Mouse (Mus musculus) hindbrain, embryonic 14.5 days (tissue): ENCODE results near the gene Cldn4. TPM values are rescaled to one million over a fixed set of nuclear protein-coding genes. Genes with fewer than 3 reads are reported as not detected.

ENCODE experiments used
- ATAC-seq: fragments of 200-750 bp; cut with Nextera tagmentation; 2 replicates; pipeline ENCODE4 v1.8.0; 2017; ENCODE audit warnings: moderate number of reproducible peaks, mild to moderate bottlenecking, moderate TSS enrichment, moderate library complexity; ENCODE audit not compliant: low FRiP score
- DNase-seq: peaks from one replicate; pipeline ENCODE4 v3.0.0-alpha.2; 2015; ENCODE audit warnings: low spot score
- H3K27ac ChIP-seq: fragments of 300-500 bp; sonication (generic); 2 replicates; pipeline ENCODE4 v1.5.1; 2014; ENCODE audit warnings: mild to moderate bottlenecking, moderate library complexity
- H3K27me3 ChIP-seq: fragments of 300-500 bp; sonication (generic); 2 replicates; pipeline ENCODE4 v1.6.1; 2014; ENCODE audit warnings: mild to moderate bottlenecking, low read length, mixed read lengths; ENCODE audit not compliant: control insufficient read depth, insufficient read depth
- H3K36me3 ChIP-seq: fragments of 300-500 bp; sonication (generic); replicated peaks from 2 replicates; pipeline ENCODE4 v1.6.1; 2014; ENCODE audit not compliant: control insufficient read depth, insufficient read depth
- H3K4me1 ChIP-seq: fragments of 300-500 bp; sonication (generic); replicated peaks from 2 replicates; pipeline ENCODE4 v1.6.1; 2014; ENCODE audit warnings: antibody characterized with exemption, low read length, mixed read lengths; ENCODE audit not compliant: control insufficient read depth, insufficient read depth
- H3K4me2 ChIP-seq: fragments of 300-500 bp; sonication (generic); replicated peaks from 2 replicates; pipeline ENCODE4 v1.6.1; 2014; ENCODE audit warnings: mild to moderate bottlenecking, moderate library complexity
- H3K4me3 ChIP-seq: fragments of 300-500 bp; sonication (generic); replicated peaks from 2 replicates; pipeline ENCODE4 v1.5.1; 2014; ENCODE audit warnings: mild to moderate bottlenecking, low read length
- H3K9ac ChIP-seq: fragments of 300-500 bp; sonication (generic); 2 replicates; pipeline ENCODE4 v1.6.1; 2014
- H3K9me3 ChIP-seq: fragments of 300-500 bp; sonication (generic); 2 replicates; pipeline ENCODE4 v1.6.1; 2016; ENCODE audit warnings: low read length; ENCODE audit not compliant: control insufficient read depth
- WGBS: fragments of 180-500 bp; shearing (Covaris S2); extraction: QIAGEN DNeasy Blood & Tissue Kit; methylation state at CpG from one replicate; pipeline ENCODE4 v1.1.7; 2014; 5-methylcytosine and 5-hydroxymethylcytosine counted together
- polyA plus RNA-seq: library from polyadenylated mRNA; unstranded; fragments of >200 nt; fragmentation: Nextera tagmentation; extraction: Ambion mirVana; gene quantifications from 2 replicates; pipeline ENCODE4 v1.2.1, GENCODE M21; 2014

Gene Cldn4
- not detected in 2 replicates for polyA plus RNA-seq

DNA sequence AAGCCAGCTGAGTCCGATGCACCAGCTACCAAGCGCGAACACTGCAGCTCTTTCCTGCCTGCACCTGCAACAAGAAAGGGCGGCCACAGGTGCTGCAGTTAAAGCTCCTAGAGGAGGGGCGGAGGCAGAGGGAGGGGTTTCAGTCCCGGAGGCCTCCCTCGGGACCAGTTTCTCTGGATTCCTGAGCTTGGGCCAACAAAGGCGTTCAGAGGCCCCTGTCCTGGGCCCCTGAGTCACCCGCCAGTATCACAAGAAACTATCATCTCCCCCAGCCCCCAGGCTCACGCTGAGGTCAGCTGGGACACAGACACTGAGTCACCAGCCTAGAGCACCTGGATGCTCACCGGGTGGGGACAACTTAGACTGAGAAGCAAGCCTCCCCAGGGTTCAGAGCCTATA lies at the start of gene Cldn4:
TSS of gene Cldn4 (minus strand) at position 78 of the 399 bp plus-strand sequence.
- 0 out of 2 replicates have a peak within 1 kb of the TSS, but pooled peaks have one; percentile 0 for H3K4me2 ChIP-seq
- H3K9me3 ChIP-seq: no peaks in the 10 kb centered on the region
- H3K4me1 ChIP-seq: no peaks in the 10 kb centered on the region
- DNase-seq (no peak), ATAC-seq (no peak)
- 16% methylated on average over 11 of the region's 11 CpGs for WGBS
- peaks cover 25% of the 10 kb centered on the region for H3K27me3 ChIP-seq
- H3K4me3 ChIP-seq: no peak within 1 kb of the TSS
- H3K27ac ChIP-seq: no peak within 1 kb of the TSS
- H3K9ac ChIP-seq: no peak within 1 kb of the TSS
- H3K36me3 ChIP-seq: no peaks in the 10 kb centered on the region

DNA sequence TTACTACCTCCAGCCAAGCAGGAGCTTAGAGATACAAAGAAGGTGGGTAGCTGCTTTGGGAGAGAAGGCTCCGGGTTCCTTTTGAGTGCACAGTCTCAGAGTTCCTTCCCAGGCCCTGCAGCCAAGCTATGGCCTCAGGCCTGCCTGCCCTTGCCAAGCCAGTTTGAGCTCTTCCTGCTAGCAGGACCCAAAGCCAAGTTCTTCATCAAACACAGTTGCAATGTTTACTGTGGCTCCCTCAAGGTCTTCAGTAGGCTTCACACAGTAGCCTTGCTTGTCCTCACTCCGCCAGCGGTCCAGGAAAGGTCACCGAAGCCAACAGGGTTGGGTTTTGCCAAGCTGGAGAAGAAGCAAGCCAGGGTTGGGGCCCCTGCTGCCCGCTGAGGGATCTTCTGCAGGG lies 45.8 kb upstream of the Cldn4 start:
- Histone ChIP-seq H3K27ac (no peak overlapping the region), H3K4me2 (no peak overlapping the region), H3K4me1 (no peaks in the 10 kb centered on the region), H3K36me3 (no peaks in the 10 kb centered on the region), H3K9me3 (no peaks in the 10 kb centered on the region), H3K4me3 (no peak overlapping the region), H3K9ac (no peak overlapping the region), H3K27me3 (peaks cover 22% of the 10 kb centered on the region)
- DNase-seq (no peak), ATAC-seq (no peak)
- WGBS: 93% methylated on average over 5 of the region's 5 CpGs

DNA sequence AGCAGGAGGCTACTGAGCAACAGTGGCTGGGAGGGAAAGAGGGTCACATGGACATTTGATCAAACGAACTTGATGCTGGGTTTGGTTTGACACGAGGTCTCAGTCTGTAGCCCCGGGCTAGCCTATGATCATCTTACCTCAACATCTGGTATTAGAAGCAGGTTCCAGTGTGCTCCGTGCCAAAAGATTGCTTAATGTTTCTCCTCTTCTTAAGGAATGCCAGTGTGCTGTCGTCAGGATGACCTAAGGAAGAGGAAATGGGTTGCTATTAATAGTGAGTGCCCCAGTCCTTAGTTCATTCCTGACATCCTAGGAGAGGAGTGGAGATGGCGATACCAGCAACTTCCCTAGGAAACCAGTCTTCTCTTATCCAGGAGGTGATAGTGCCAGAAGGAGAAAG lies 43.0 kb upstream of the Cldn4 start:
- H3K9me3 ChIP-seq: no peaks in the 10 kb centered on the region
- no peak for ATAC-seq
- DNase-seq: no peak
- no peak overlapping the region for H3K4me2 ChIP-seq
- no peak overlapping the region for H3K4me3 ChIP-seq
- H3K36me3 ChIP-seq: no peaks in the 10 kb centered on the region
- WGBS: 71% methylated on average over 6 of the region's 6 CpGs
- no peak overlapping the region for H3K27ac ChIP-seq
- no peak overlapping the region for H3K9ac ChIP-seq
- H3K27me3 ChIP-seq: peaks cover 50% of the 10 kb centered on the region
- peaks cover 14% of the 10 kb centered on the region; the same call in 1 of the 2 replicates for H3K4me1 ChIP-seq

DNA sequence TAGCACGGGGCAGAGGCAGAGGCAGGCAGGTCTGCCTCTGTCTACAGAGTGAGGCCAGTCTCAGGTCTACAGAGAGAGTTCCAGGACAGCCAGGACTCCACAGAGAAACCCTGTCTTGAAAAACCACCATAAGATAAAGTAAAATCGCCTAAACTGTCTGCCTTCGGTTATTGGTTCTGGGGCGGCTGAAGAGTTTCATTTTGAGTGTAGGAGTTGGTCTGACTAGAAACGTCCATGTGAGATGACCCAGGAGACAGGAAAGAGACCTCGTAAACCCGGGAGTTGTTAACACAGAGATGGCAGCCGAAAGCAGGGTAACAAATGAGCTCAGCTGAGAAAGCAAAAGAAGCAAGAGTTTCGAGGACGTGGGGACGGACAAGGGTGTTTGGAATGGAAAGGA lies 42.4 kb upstream of the Cldn4 start:
- Histone ChIP-seq H3K4me3 (no peak overlapping the region), H3K27ac (no peak overlapping the region), H3K9ac (no peak overlapping the region), H3K9me3 (no peaks in the 10 kb centered on the region), H3K4me1 (peaks cover 14% of the 10 kb centered on the region; the same call in 1 of the 2 replicates), H3K4me2 (no peak overlapping the region), H3K27me3 (peaks cover 53% of the 10 kb centered on the region), H3K36me3 (no peaks in the 10 kb centered on the region)
- ATAC-seq: no peak
- DNase-seq: no peak
- WGBS: 75% methylated on average over 11 of the region's 11 CpGs

DNA sequence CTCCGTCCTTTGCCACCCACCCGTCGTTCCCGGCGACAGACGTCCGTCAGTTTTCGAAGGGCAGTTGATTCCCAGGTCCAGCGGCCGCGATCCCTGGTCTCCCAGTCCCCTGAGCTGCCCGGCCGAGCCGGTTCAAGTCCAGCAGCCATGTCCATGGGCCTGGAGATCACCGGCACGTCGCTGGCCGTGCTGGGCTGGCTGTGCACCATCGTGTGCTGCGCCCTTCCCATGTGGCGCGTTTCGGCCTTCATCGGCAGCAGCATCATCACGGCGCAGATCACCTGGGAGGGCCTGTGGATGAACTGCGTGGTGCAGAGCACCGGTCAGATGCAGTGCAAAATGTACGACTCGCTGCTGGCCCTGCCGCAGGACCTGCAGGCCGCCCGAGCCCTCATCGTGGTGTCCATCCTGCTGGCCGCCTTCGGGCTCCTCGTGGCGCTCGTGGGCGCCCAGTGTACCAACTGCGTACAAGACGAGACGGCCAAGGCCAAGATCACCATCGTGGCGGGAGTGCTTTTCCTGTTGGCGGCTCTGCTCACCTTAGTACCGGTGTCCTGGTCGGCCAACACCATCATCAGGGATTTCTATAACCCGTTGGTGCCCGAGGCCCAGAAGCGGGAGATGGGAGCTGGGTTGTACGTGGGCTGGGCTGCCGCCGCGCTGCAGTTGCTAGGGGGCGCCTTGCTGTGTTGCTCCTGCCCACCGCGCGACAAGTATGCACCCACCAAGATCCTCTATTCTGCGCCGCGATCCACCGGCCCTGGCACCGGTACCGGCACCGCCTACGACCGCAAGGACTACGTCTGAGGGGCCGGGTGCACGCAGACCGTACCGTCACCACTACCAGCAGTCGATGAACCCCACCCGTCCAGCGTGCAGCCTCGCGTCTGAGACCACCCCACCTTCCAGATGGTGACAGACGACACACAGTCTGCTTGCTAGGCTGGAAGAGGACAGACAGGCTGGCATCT lies 39.8 kb upstream of the Cldn4 start:
- Histone ChIP-seq H3K27ac (no peak overlapping the region), H3K27me3 (peaks cover 53% of the 10 kb centered on the region), H3K9ac (no peak overlapping the region), H3K4me2 (peak overlapping the region; percentile 41), H3K9me3 (no peaks in the 10 kb centered on the region), H3K4me1 (peaks cover 14% of the 10 kb centered on the region; the same call in 1 of the 2 replicates), H3K36me3 (no peaks in the 10 kb centered on the region), H3K4me3 (peak overlapping the region; percentile 20)
- DNase-seq (no peak), ATAC-seq (no peak)
- WGBS: 4% methylated on average over 79 of the region's 79 CpGs

DNA sequence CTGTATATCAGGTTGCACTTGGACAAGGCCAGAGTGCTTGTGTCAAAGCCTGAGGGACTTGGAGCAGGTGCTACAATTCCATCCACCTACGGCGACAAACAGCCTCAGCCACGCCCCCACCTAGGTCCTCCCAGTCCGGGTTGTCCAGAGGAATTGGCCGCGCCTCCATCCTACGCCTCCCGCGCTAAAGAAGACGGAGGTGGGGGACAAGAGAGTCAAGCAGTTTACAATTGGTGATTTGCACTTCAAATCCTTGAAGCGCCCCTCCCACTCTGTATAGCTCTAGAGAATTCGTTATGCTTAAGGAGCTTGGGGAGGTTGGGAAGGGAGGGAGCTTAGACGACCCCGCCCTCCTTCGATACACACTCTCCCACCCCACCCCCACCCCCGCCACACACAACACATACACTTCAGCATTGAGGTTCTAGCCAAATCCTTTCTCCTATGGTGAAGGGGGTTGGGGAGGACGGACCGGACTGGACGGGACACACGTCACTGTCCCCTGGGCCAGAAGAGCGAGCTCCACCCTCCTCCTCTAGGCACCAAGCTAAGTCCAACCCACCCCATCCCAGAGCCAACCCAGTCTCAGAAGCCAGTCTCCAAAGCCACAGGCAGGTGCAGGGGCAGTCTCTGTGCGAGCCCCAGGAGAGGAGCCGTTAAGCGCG lies 39.0 kb upstream of the Cldn4 start, which contains the start of gene Cldn3:
TSS of gene Cldn3 (plus strand) at position 582 of the 665 bp plus-strand sequence.
- Histone ChIP-seq H3K4me3 (peak within 1 kb of the TSS; percentile 20), H3K4me1 (peaks cover 14% of the 10 kb centered on the region; the same call in 1 of the 2 replicates), H3K4me2 (peak within 1 kb of the TSS; percentile 41), H3K36me3 (no peaks in the 10 kb centered on the region), H3K9me3 (no peaks in the 10 kb centered on the region), H3K27ac (no peak within 1 kb of the TSS), H3K27me3 (peaks cover 53% of the 10 kb centered on the region), H3K9ac (no peak within 1 kb of the TSS)
- ATAC-seq: no peak
- 1% methylated on average over 25 of the region's 25 CpGs for WGBS
- DNase-seq: no peak

DNA sequence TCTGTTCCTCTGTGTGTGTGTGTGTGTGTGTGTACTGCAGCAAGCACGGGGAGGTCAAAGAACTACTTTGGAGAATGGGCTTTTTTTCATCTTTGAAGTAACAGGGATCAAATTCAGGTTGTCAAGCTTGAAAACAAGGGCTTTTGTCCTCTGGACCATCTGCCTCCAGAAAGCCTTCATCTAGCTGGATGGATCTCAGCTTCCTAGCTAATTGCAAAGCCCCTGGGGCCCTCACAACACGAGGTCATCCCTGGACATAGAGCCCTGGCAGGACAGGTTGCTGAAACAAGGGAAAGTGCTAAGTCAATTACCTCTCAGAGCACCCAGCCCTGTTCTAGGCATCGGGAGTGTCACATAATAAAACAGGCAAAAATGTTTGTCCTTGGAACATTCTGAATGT lies 37.0 kb upstream of the Cldn4 start:
- Histone ChIP-seq H3K27me3 (peaks cover 43% of the 10 kb centered on the region), H3K27ac (no peak overlapping the region), H3K4me2 (no peak overlapping the region), H3K4me1 (peaks cover 14% of the 10 kb centered on the region; the same call in 1 of the 2 replicates), H3K9ac (no peak overlapping the region), H3K36me3 (no peaks in the 10 kb centered on the region), H3K9me3 (no peaks in the 10 kb centered on the region), H3K4me3 (no peak overlapping the region)
- 3% methylated on average over 3 of the region's 3 CpGs for WGBS
- no peak for DNase-seq
- ATAC-seq: no peak

DNA sequence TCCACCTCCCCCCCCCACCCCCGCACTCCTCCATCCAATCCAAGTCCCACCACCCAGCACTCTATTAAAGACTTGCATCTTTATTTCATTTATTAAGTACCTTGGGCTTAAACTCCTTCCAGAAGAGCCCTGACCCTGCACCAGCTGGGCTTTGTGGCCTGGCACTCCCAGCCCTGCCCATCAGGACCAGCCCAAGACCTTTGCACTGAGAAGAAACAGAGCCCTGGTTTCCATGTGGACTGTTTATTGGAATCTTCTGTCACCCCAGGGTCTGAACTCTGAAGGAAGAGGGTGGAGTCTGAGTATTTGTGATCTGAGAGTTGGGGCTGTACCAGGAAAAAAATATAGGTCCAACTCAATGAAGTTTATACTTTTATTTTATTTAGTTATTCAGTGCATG lies 36.4 kb upstream of the Cldn4 start:
- no peak overlapping the region for H3K9ac ChIP-seq
- H3K27me3 ChIP-seq: peaks cover 37% of the 10 kb centered on the region
- no peak overlapping the region for H3K4me3 ChIP-seq
- H3K9me3 ChIP-seq: no peaks in the 10 kb centered on the region
- H3K36me3 ChIP-seq: no peaks in the 10 kb centered on the region
- DNase-seq (no peak), ATAC-seq (no peak)
- H3K27ac ChIP-seq: no peak overlapping the region
- whole genome bisulfite sequencing: 88% methylated on average over 1 of the region's 1 CpGs
- peaks cover 14% of the 10 kb centered on the region; the same call in 1 of the 2 replicates for H3K4me1 ChIP-seq
- no peak overlapping the region for H3K4me2 ChIP-seq

DNA sequence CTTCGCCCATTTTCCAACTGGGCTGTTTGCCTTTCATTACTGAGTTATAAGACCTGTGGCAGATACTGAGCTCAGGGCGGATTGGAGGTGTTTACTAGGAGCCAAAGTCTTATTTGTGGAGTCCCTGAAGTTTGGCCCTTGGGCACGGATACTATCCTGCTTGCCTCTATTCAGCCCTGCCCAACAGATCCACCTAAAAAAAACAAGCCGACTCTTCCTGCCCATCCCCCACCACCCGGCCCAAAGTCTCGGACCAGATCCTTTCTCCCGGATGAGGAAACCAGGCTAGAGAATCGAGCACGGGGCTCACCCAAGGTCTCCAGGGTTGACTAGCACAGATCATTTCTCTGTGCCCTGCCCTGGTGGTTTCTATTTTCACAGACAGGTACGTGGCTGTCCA lies 34.4 kb upstream of the Cldn4 start:
- peaks cover 17% of the 10 kb centered on the region for H3K27me3 ChIP-seq
- WGBS: 77% methylated on average over 10 of the region's 10 CpGs
- ATAC-seq (no peak), DNase-seq (no peak)
- H3K9me3 ChIP-seq: no peaks in the 10 kb centered on the region
- H3K4me2 ChIP-seq: no peak overlapping the region
- H3K4me1 ChIP-seq: peaks cover 6% of the 10 kb centered on the region; the same call in 1 of the 2 replicates
- H3K36me3 ChIP-seq: no peaks in the 10 kb centered on the region
- H3K27ac ChIP-seq: no peak overlapping the region
- no peak overlapping the region for H3K9ac ChIP-seq
- H3K4me3 ChIP-seq: no peak overlapping the region
